Mouse (Mus musculus) stomach, postnatal 0 days (tissue): ENCODE data around the gene Gm10134. TPM values are rescaled to one million over a fixed set of nuclear protein-coding genes. Genes with fewer than 3 reads are reported as not detected.
A peak's percentile ranks its signal among the peaks of the same experiment; 100 is the strongest.

Source experiments
- ATAC-seq: fragments of 200-750 bp; cut with Nextera tagmentation; 2 replicates; pipeline ENCODE4 v1.8.0; 2017; ENCODE audit not compliant: low FRiP score, low TSS enrichment
- DNase-seq: peaks from one replicate; pipeline ENCODE4 v3.0.0-alpha.2; 2016; ENCODE audit warnings: low spot score
- H3K27ac ChIP-seq: fragments of 300-500 bp; sonication (generic); replicated peaks from 2 replicates; pipeline ENCODE4 v1.5.1; 2014; ENCODE audit warnings: mild to moderate bottlenecking, control low read depth
- H3K27me3 ChIP-seq: fragments of 300-500 bp; sonication (generic); 2 replicates; pipeline ENCODE4 v1.6.1; 2014; ENCODE audit warnings: low read length; ENCODE audit not compliant: control insufficient read depth, insufficient read depth
- H3K36me3 ChIP-seq: fragments of 300-500 bp; sonication (generic); 2 replicates; pipeline ENCODE4 v1.6.1; 2014; ENCODE audit warnings: low read length, mixed read lengths; ENCODE audit not compliant: control insufficient read depth, insufficient read depth
- H3K4me1 ChIP-seq: fragments of 300-500 bp; sonication (generic); replicated peaks from 2 replicates; pipeline ENCODE4 v1.6.1; 2014; ENCODE audit warnings: antibody characterized with exemption; ENCODE audit not compliant: control insufficient read depth, insufficient read depth
- H3K4me2 ChIP-seq: fragments of 300-500 bp; sonication (generic); replicated peaks from 2 replicates; pipeline ENCODE4 v1.6.1; 2014; ENCODE audit warnings: low read depth, mild to moderate bottlenecking, control low read depth, moderate library complexity
- H3K4me3 ChIP-seq: fragments of 300-500 bp; sonication (generic); 2 replicates; pipeline ENCODE4 v1.5.1; 2014; ENCODE audit warnings: low read depth, low read length, control low read depth
- H3K9ac ChIP-seq: fragments of 300-500 bp; sonication (generic); 2 replicates; pipeline ENCODE4 v1.6.1; 2014; ENCODE audit warnings: mild to moderate bottlenecking, low read length, control low read depth, mixed read lengths
- H3K9me3 ChIP-seq: fragments of 300-500 bp; sonication (generic); 2 replicates; pipeline ENCODE4 v1.6.1; 2016; ENCODE audit warnings: low read length; ENCODE audit not compliant: control insufficient read depth
- CTCF ChIP-seq: IDR thresholded peaks from 2 replicates; pipeline ENCODE4 v1.5.1; 2016; ENCODE audit warnings: antibody characterized with exemption, low read depth, mild to moderate bottlenecking, moderate library complexity
- EP300 ChIP-seq: optimal IDR thresholded peaks from 2 replicates; pipeline ENCODE3; 2016; ENCODE audit warnings: antibody characterized with exemption
- whole genome bisulfite sequencing: fragments of 180-500 bp; shearing (Covaris S2); extraction: QIAGEN DNeasy Blood & Tissue Kit; methylation state at CpG from one replicate; pipeline ENCODE4 v1.1.7; 2014; 5-methylcytosine and 5-hydroxymethylcytosine counted together
- polyA plus RNA-seq: library from polyadenylated mRNA; unstranded; fragments of >200 nt; fragmentation: Nextera tagmentation; extraction: Ambion mirVana; gene quantifications from 2 replicates; pipeline ENCODE4 v1.2.1, GENCODE M21; 2015

Gm10134 gene
- polyA plus RNA-seq, 1 experiment from 2014 or later = 6.2 TPM

- Histone ChIP-seq H3K27me3 (no peaks in the 10 kb centered on the region), H3K9ac (no peak overlapping the region), H3K27ac (peak overlapping the region; percentile 69), H3K4me1 (peaks cover 23% of the 10 kb centered on the region), H3K4me2 (no peak overlapping the region), H3K36me3 (peaks cover 11% of the 10 kb centered on the region), H3K9me3 (no peaks in the 10 kb centered on the region), H3K4me3 (no peak overlapping the region)
- WGBS = no CpG with 5 or more reads among the region's 1 CpGs
- DNase-seq (no peak), ATAC-seq (no peak)
- no peak for TF ChIP-seq EP300
- TF ChIP-seq CTCF = no peak
Observed at GRCm38 (mm10) chr2:28538817-28539128, 32.9 kb downstream of the Gm10134 start.

DNA sequence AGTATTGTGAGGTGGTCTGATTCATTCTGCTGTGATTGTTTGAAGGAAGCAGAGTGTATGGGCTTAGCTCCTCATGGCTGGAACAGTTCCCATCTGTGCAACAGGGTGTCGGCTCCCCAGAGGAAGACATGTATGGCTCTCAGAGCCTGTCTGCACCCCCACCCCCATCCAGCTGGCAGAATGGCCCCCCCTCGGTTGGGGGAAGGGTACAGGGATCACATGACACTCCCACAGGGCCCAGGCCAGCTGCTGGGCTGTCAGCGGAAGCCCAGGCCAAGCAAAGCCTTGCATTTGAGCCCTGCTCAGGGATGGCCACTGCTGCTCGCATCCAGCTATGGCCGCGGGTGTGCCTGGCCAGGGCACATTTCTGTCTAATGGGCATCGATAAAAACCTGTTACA lies 33.3 kb downstream of the Gm10134 start:
- H3K9me3 ChIP-seq = no peaks in the 10 kb centered on the region
- no peaks in the 10 kb centered on the region for H3K27me3 ChIP-seq
- H3K36me3 ChIP-seq = peaks cover 11% of the 10 kb centered on the region
- ATAC-seq (peak; percentile 24; the same call in 1 of the 2 replicates), DNase-seq (peak; percentile 63)
- no peak overlapping the region for H3K4me3 ChIP-seq
- peak overlapping the region; percentile 43 for H3K9ac ChIP-seq
- H3K4me1 ChIP-seq = peaks cover 19% of the 10 kb centered on the region
- TF ChIP-seq EP300 (no peak), CTCF (no peak)
- H3K4me2 ChIP-seq = peak overlapping the region; percentile 5; the same call in 1 of the 2 replicates
- WGBS = 40% methylated on average over 7 of the region's 7 CpGs
- peak overlapping the region; percentile 69 for H3K27ac ChIP-seq

DNA sequence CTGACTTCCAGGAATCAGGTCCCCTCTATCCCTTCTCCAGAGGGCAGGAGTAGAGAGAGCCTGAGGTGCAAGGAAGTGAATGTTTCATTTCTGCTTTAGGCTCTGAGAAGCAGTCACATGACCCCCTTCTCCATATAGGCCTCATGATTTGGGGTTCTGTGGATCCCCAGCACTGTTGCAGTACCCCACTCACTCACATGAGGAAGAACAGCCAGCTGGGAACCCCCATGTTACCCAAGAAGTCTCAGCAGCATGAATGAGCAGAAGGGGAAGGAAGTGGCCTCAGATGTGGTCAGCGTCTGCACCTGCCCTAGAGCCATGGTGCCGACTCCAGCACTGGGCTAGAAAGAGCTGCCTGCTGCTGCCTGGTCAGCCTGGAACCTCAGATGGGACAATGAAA lies 34.1 kb downstream of the Gm10134 start:
- peak overlapping the region; percentile 43; the same call in 1 of the 2 replicates for H3K9ac ChIP-seq
- ATAC-seq (no peak), DNase-seq (no peak)
- TF ChIP-seq CTCF (no peak), EP300 (no peak)
- peaks cover 17% of the 10 kb centered on the region for H3K4me1 ChIP-seq
- WGBS = 62% methylated on average over 2 of the region's 2 CpGs
- H3K27me3 ChIP-seq = no peaks in the 10 kb centered on the region
- H3K9me3 ChIP-seq = no peaks in the 10 kb centered on the region
- H3K4me3 ChIP-seq = no peak overlapping the region
- no peak overlapping the region for H3K4me2 ChIP-seq
- peak overlapping the region; percentile 69 for H3K27ac ChIP-seq
- peaks cover 16% of the 10 kb centered on the region for H3K36me3 ChIP-seq

DNA sequence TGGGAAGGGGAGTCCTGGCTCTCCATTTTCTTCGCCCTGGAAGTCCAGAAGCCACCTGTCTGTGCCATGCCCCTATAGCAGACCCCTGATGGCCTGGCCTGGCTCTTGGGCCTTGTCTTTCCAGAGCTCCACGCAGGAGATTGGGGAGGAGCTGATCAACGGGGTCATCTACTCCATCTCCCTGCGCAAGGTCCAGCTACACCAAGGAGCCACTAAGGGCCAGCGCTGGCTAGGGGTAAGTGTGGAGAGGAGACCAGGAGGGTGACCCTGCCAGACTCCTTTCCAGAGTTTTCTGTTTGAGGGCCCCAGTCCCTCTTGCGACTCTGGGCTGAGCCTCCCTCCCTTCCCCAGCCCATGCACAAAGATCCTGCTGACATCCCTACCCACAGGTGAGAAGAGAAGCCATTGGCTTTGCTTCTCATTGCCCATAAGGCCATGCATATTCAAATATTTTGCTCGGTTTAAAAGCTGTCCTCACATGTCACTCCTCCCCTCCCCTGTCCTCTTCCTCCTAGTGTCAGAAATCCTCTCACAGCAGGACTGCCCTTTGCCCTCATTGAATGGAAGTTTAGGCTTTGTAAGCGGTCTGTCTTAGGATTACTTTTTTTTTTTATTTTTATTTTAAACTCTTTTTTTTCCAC lies 34.8 kb downstream of the Gm10134 start:
- Histone ChIP-seq H3K4me1 (peaks cover 17% of the 10 kb centered on the region), H3K9ac (no peak overlapping the region)
- no peak for ATAC-seq

GRCm38 (mm10) chr2:28543894-28544293 lies 38.0 kb downstream of the Gm10134 start:
- Histone ChIP-seq H3K4me1 (peaks cover 9% of the 10 kb centered on the region), H3K4me2 (no peak overlapping the region), H3K27ac (no peak overlapping the region), H3K36me3 (peaks cover 29% of the 10 kb centered on the region), H3K9ac (no peak overlapping the region), H3K27me3 (no peaks in the 10 kb centered on the region), H3K4me3 (no peak overlapping the region), H3K9me3 (no peaks in the 10 kb centered on the region)
- ATAC-seq = no peak
- no peak for TF ChIP-seq CTCF
- TF ChIP-seq EP300 = no peak
- no peak for DNase-seq
- 81% methylated on average over 8 of the region's 8 CpGs for WGBS

More for the DNA sequence above, 34.8 kb downstream of the Gm10134 start:
- 82% methylated on average over 8 of the region's 8 CpGs for WGBS
- TF ChIP-seq CTCF = no peak
- TF ChIP-seq EP300 = no peak
- no peaks in the 10 kb centered on the region for H3K9me3 ChIP-seq
- peaks cover 21% of the 10 kb centered on the region for H3K36me3 ChIP-seq
- H3K27me3 ChIP-seq = no peaks in the 10 kb centered on the region
- DNase-seq = no peak
- no peak overlapping the region for H3K4me2 ChIP-seq
- H3K4me3 ChIP-seq = no peak overlapping the region
- peak overlapping the region; percentile 69; the same call in 1 of the 2 replicates for H3K27ac ChIP-seq

GRCm38 (mm10) chr2:28545976-28546375 lies 40.1 kb downstream of the Gm10134 start:
- no peak for ATAC-seq
- no peak overlapping the region for H3K4me3 ChIP-seq
- no peak overlapping the region for H3K4me2 ChIP-seq
- H3K27me3 ChIP-seq = no peaks in the 10 kb centered on the region
- peaks cover 46% of the 10 kb centered on the region for H3K36me3 ChIP-seq
- no peak overlapping the region for H3K9ac ChIP-seq
- H3K4me1 ChIP-seq = no peaks in the 10 kb centered on the region
- TF ChIP-seq CTCF (no peak), EP300 (no peak)
- DNase-seq = no peak
- no peak overlapping the region for H3K27ac ChIP-seq
- H3K9me3 ChIP-seq = no peaks in the 10 kb centered on the region
